Mouse (Mus musculus): ENCODE data around the gene Pnma1.

GRCm38 (mm10) chr12:84148622-84149012 is 328 bp upstream of the Pnma1 start:
- TF ChIP-seq CTCF (IDR thresholded peaks at IDR 0.05; ENCODE audit: borderline replicate concordance, extremely low read depth, insufficient read depth, insufficient read length): no peak
- no peak for TF ChIP-seq POLR2A (IDR thresholded peaks at IDR 0.05; ENCODE audit: borderline replicate concordance, extremely low read depth, insufficient read depth, insufficient read length, poor library complexity, severe bottlenecking)
